In the genomic region with DNA sequence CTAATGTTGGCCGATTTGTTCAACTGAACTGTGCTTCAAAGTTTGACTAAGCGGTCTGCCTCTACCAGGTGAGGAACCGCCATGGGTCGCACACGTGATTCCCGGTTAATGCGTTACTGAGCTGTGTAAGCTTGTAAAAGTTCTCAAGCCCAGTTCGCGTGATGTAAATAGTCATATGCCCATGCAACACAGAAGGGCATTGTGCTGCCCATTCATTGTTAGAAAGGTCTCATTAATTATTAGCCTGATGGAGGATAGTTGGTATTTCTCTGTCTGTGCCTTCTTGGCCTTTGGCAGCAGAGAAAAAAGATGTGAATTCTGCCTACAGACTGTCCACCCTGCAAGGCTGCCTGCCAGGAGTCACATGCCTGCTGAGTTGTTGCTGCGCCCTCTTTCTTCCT, we compare ENCODE assay signal across 11 mouse cellular contexts. TPM values are rescaled to one million over a fixed set of nuclear protein-coding genes. Genes with fewer than 3 reads are reported as not detected.
DNase-seq lines count a peak whose midpoint lies in the region; ATAC-seq and TF ChIP-seq lines count a peak whose summit lies in the region.
"Had no signal": no experiment of that assay in that cellular context is flagged by ENCODE, and none has a peak within 500 bp of the region (broad histone marks: within the 10 kb centered on the region; RNA-seq: fewer than 3 reads in every experiment).

No protein-coding gene starts in this region.

- 81% methylated on average over 10 of the region's 10 CpGs for WGBS in midbrain, postnatal 0 days
- WGBS in midbrain, embryonic 14.5 days = 85% methylated on average over 10 of the region's 10 CpGs
- WGBS in neural tube, embryonic 14.5 days = 17% methylated on average over 10 of the region's 10 CpGs

- H3K4me3 ChIP-seq in midbrain, postnatal 0 days (ENCODE audit: low read depth, low read length) = no peak overlapping the region
- H3K4me3 ChIP-seq in midbrain, embryonic 14.5 days (replicated peaks; ENCODE audit: low read depth, low read length) = no peak overlapping the region
- H3K4me3 ChIP-seq in neural tube, embryonic 14.5 days (ENCODE audit: low read depth, low read length) = no peak overlapping the region
- H3K4me3 ChIP-seq: liver, embryonic 15.5 days had no signal

- intact Hi-C loops in gastrocnemius, postnatal 36 days (cut with DNase I) = no loop called here

- 0 out of 2 replicates have a peak overlapping the region, but pooled peaks have one; percentile 2 for H3K27ac ChIP-seq in midbrain, postnatal 0 days (ENCODE audit: low read depth, low read length)
- H3K27ac ChIP-seq in midbrain, embryonic 14.5 days (replicated peaks; ENCODE audit: low read depth, low read length) = no peak overlapping the region
- H3K27ac ChIP-seq in neural tube, embryonic 14.5 days (ENCODE audit: low read depth, low read length) = peak overlapping the region; percentile 58; the same call in 1 of the 2 replicates
- H3K27ac ChIP-seq: liver, embryonic 15.5 days had no signal

- no peaks in the 10 kb centered on the region for H3K36me3 ChIP-seq in midbrain, postnatal 0 days (ENCODE audit: insufficient read depth, low read length)
- H3K36me3 ChIP-seq in midbrain, embryonic 14.5 days (ENCODE audit: control insufficient read depth, insufficient read depth, low read length) = no peaks in the 10 kb centered on the region
- no peaks in the 10 kb centered on the region for H3K36me3 ChIP-seq in neural tube, embryonic 14.5 days (ENCODE audit: control insufficient read depth, insufficient read depth, low read length)
- H3K36me3 ChIP-seq: liver, embryonic 15.5 days had no signal

- no peak overlapping the region for H3K9ac ChIP-seq in midbrain, postnatal 0 days (replicated peaks; ENCODE audit: low read length, poor library complexity, severe bottlenecking)
- no peak overlapping the region for H3K9ac ChIP-seq in midbrain, embryonic 14.5 days (replicated peaks; ENCODE audit: low read length)
- H3K9ac ChIP-seq in neural tube, embryonic 14.5 days (replicated peaks; ENCODE audit: low read depth, low read length) = no peak overlapping the region
- H3K9ac ChIP-seq: liver, embryonic 15.5 days had no signal

- no peak overlapping the region for H3K4me2 ChIP-seq in midbrain, postnatal 0 days (ENCODE audit: low read depth, low read length, poor library complexity, severe bottlenecking)
- H3K4me2 ChIP-seq in midbrain, embryonic 14.5 days (ENCODE audit: low read length) = no peak overlapping the region
- H3K4me2 ChIP-seq in neural tube, embryonic 14.5 days (ENCODE audit: low read depth, low read length) = no peak overlapping the region
- H3K4me2 ChIP-seq: liver, embryonic 15.5 days had no signal

- peak; percentile 35 for DNase-seq in adrenal gland, postnatal 10 days
- DNase-seq in adrenal gland, adult 18-20 months (ENCODE audit: low spot score in 2 of 2) = no peak
- DNase-seq in midbrain, postnatal 0 days (ENCODE audit: low spot score) = no peak
- DNase-seq in midbrain, embryonic 14.5 days = no peak
- peak; percentile 80 for DNase-seq in kidney, adult 18-20 months
- no peak for DNase-seq in gastrocnemius, postnatal 36 days
- DNase-seq: gastrocnemius, postnatal 25 days had no signal

- no peaks in the 10 kb centered on the region for H3K9me3 ChIP-seq in midbrain, postnatal 0 days (ENCODE audit: low read length)
- no peaks in the 10 kb centered on the region for H3K9me3 ChIP-seq in midbrain, embryonic 14.5 days (ENCODE audit: control insufficient read depth, low read length)
- no peaks in the 10 kb centered on the region for H3K9me3 ChIP-seq in neural tube, embryonic 14.5 days (ENCODE audit: control insufficient read depth, low read length)
- H3K9me3 ChIP-seq: liver, embryonic 15.5 days had no signal

- ATAC-seq in midbrain, postnatal 0 days (ENCODE audit: low FRiP score) = no peak
- ATAC-seq in midbrain, embryonic 14.5 days (ENCODE audit: low FRiP score, low TSS enrichment) = no peak
- peak; percentile 35; the same call in 1 of the 2 replicates for ATAC-seq in neural tube, embryonic 14.5 days (ENCODE audit: low read depth)
- no peak for ATAC-seq in erythroid progenitor cell, adult 5-6 weeks (replicated peaks; ENCODE audit: low FRiP score, poor library complexity, severe bottlenecking)

- TF ChIP-seq CTCF in midbrain, postnatal 0 days (IDR thresholded peaks at IDR 0.05) = no peak

- H3K27me3 ChIP-seq in midbrain, postnatal 0 days (ENCODE audit: insufficient read depth, low read length) = no peaks in the 10 kb centered on the region
- no peaks in the 10 kb centered on the region for H3K27me3 ChIP-seq in midbrain, embryonic 14.5 days (ENCODE audit: control insufficient read depth, insufficient read depth, low read length)
- no peaks in the 10 kb centered on the region for H3K27me3 ChIP-seq in neural tube, embryonic 14.5 days (ENCODE audit: control insufficient read depth, insufficient read depth, low read length)
- H3K27me3 ChIP-seq: liver, embryonic 15.5 days had no signal

- peaks cover 3% of the 10 kb centered on the region; the same call in 1 of the 2 replicates for H3K4me1 ChIP-seq in midbrain, postnatal 0 days (ENCODE audit: insufficient read depth, low read length)
- 0 out of 2 replicates have a peak, but pooled peaks cover 4% of the 10 kb centered on the region for H3K4me1 ChIP-seq in midbrain, embryonic 14.5 days (ENCODE audit: control insufficient read depth, insufficient read depth, low read length)
- H3K4me1 ChIP-seq in neural tube, embryonic 14.5 days (ENCODE audit: control insufficient read depth, insufficient read depth, low read length) = 0 out of 2 replicates have a peak, but pooled peaks cover 5% of the 10 kb centered on the region
- H3K4me1 ChIP-seq: liver, embryonic 15.5 days had no signal

RNA-seq across cellular contexts. Expression of a gene that starts 53.1 kb away (rescaled TPM):
- 10 to 100 TPM; 17.1 to 23.9 TPM for total RNA-seq in adrenal gland, postnatal 10 days (2021)
- total RNA-seq in adrenal gland, adult 18-20 months (2021) = 10 to 100 TPM in 1 of 2 experiments, 1 to 10 TPM in 1; 4.9 to 40.9 TPM
- 13.0 and 18.7 TPM in 2 replicates for total RNA-seq in midbrain, postnatal 0 days (2014; rRNA removed)
- 3.1 TPM in 2 replicates for polyA plus RNA-seq in midbrain, postnatal 0 days (2015; fragmentation: Nextera tagmentation; extraction: Ambion mirVana)
- polyA plus RNA-seq in midbrain, embryonic 14.5 days (2014; fragmentation: Nextera tagmentation; extraction: Ambion mirVana) = 2.5 and 2.9 TPM in 2 replicates
- polyA plus RNA-seq in neural tube, embryonic 14.5 days (2014; fragmentation: Nextera tagmentation; extraction: Ambion mirVana) = 3.5 and 3.7 TPM in 2 replicates
- total RNA-seq in gastrocnemius, postnatal 36 days (2021) = under 1 TPM; 0.20 to 0.54 TPM
- total RNA-seq in erythroid progenitor cell, adult 5-6 weeks (2015; ENCODE audit: low replicate concordance) = not detected in 2 replicates
- not detected in 2 replicates for total RNA-seq in erythroid progenitor cell, adult 5-6 weeks (2017; ENCODE audit: low replicate concordance)
- total RNA-seq: monocyte, adult 5-6 weeks had no signal

Comparison
In these comparisons a context has a peak if more than half of its experiments do, and no peak if none do; other contexts are left out.
1. DNase-seq: peak in adrenal gland, postnatal 10 days (single experiment) and kidney, adult 18-20 months (single experiment); none in adrenal gland, adult 18-20 months (0 of 2), midbrain, postnatal 0 days (single experiment), midbrain, embryonic 14.5 days (single experiment) and gastrocnemius, postnatal 36 days (0 of 2).